Mouse (Mus musculus) liver, embryonic 11.5 days (tissue): ENCODE data around the gene Cdc42ep1. TPM values are rescaled to one million over a fixed set of nuclear protein-coding genes. Genes with fewer than 3 reads are reported as not detected.

ENCODE experiments used
- ATAC-seq: fragments of 200-750 bp; cut with Nextera tagmentation; replicated peaks from 2 replicates; pipeline ENCODE4 v1.8.0; 2017; ENCODE audit warnings: moderate number of reproducible peaks, mild to moderate bottlenecking, moderate TSS enrichment, moderate library complexity; ENCODE audit not compliant: low FRiP score
- DNase-seq: peaks from one replicate; pipeline ENCODE4 v3.0.0-alpha.2; 2017; ENCODE audit warnings: low spot score
- H3K27ac ChIP-seq: fragments of 300-500 bp; sonication (generic); 2 replicates; pipeline ENCODE4 v1.5.1; 2014; ENCODE audit warnings: mild to moderate bottlenecking, low read depth, low read length, control low read depth
- H3K27me3 ChIP-seq: fragments of 300-500 bp; sonication (generic); replicated peaks from 2 replicates; pipeline ENCODE4 v1.6.1; 2014; ENCODE audit warnings: low read length, mixed read lengths; ENCODE audit not compliant: control insufficient read depth, insufficient read depth
- H3K36me3 ChIP-seq: fragments of 300-500 bp; sonication (generic); 2 replicates; pipeline ENCODE4 v1.6.1; 2014; ENCODE audit warnings: mild to moderate bottlenecking, low read length, moderate library complexity, mixed read lengths; ENCODE audit not compliant: control insufficient read depth, insufficient read depth
- H3K4me1 ChIP-seq: fragments of 300-500 bp; sonication (generic); replicated peaks from 2 replicates; pipeline ENCODE4 v1.6.1; 2014; ENCODE audit warnings: low read length, mixed read lengths; ENCODE audit not compliant: control insufficient read depth, insufficient read depth
- H3K4me2 ChIP-seq: fragments of 300-500 bp; sonication (generic); 2 replicates; pipeline ENCODE4 v1.6.1; 2014; ENCODE audit warnings: mild to moderate bottlenecking, control low read depth, moderate library complexity
- H3K4me3 ChIP-seq: fragments of 300-500 bp; sonication (generic); 2 replicates; pipeline ENCODE4 v1.5.1; 2014; ENCODE audit warnings: low read depth, low read length, control low read depth
- H3K9ac ChIP-seq: fragments of 300-500 bp; sonication (generic); 2 replicates; pipeline ENCODE4 v1.6.1; 2014; ENCODE audit warnings: low read depth, low read length, control low read depth
- H3K9me3 ChIP-seq: fragments of 300-500 bp; sonication (generic); 2 replicates; pipeline ENCODE4 v1.6.1; 2016; ENCODE audit warnings: low read length, inconsistent platforms, mixed read lengths; ENCODE audit not compliant: control insufficient read depth
- WGBS: fragments of 180-500 bp; shearing (Covaris S2); extraction: QIAGEN DNeasy Blood & Tissue Kit; methylation state at CpG from one replicate; pipeline ENCODE4 v1.1.7; 2014; 5-methylcytosine and 5-hydroxymethylcytosine counted together
- polyA plus RNA-seq: library from polyadenylated mRNA; unstranded; fragments of >200 nt; fragmentation: Nextera tagmentation; extraction: Ambion mirVana; gene quantifications from 2 replicates; pipeline ENCODE4 v1.2.1, GENCODE M21; 2014

Gene Cdc42ep1
- polyA plus RNA-seq, 1 experiment from 2014 or later: 23.9 TPM

GRCm38 (mm10) chr15:78850059-78850824 is 7.8 kb downstream of the Cdc42ep1 start:
- Histone ChIP-seq H3K4me3 (no peak overlapping the region), H3K36me3 (no peaks in the 10 kb centered on the region; the same call in none of the 2 replicates), H3K27ac (no peak overlapping the region), H3K4me1 (peaks cover 21% of the 10 kb centered on the region), H3K9me3 (no peaks in the 10 kb centered on the region), H3K4me2 (no peak overlapping the region), H3K27me3 (no peaks in the 10 kb centered on the region), H3K9ac (no peak overlapping the region)
- no peak for ATAC-seq
- DNase-seq: no peak
- 66% methylated on average over 14 of the region's 15 CpGs for WGBS

- Histone ChIP-seq H3K27me3 (no peaks in the 10 kb centered on the region), H3K4me2 (peak overlapping the region; percentile 50; the same call in 1 of the 2 replicates), H3K4me1 (peaks cover 15% of the 10 kb centered on the region), H3K4me3 (no peak overlapping the region), H3K27ac (no peak overlapping the region), H3K9me3 (no peaks in the 10 kb centered on the region), H3K36me3 (no peaks in the 10 kb centered on the region; the same call in none of the 2 replicates), H3K9ac (no peak overlapping the region)
- no peak for ATAC-seq
- WGBS: 37% methylated on average over 6 of the region's 6 CpGs
- no peak for DNase-seq
Measured at GRCm38 (mm10) chr15:78850944-78851343, 8.5 kb downstream of the Cdc42ep1 start.

GRCm38 (mm10) chr15:78851505-78852153 is 9.2 kb downstream of the Cdc42ep1 start:
- 9% methylated on average over 13 of the region's 13 CpGs for WGBS

GRCm38 (mm10) chr15:78855303-78855965 is 13.0 kb downstream of the Cdc42ep1 start, which contains the start of gene Lgals2:
Gene Lgals2 (minus strand): TSS chr15:78855529.
- H3K4me2 ChIP-seq: no peak within 1 kb of the TSS
- ATAC-seq (no peak), DNase-seq (no peak)
- H3K27me3 ChIP-seq: no peaks in the 10 kb centered on the region
- 47% methylated on average over 8 of the region's 8 CpGs for WGBS
- no peak within 1 kb of the TSS for H3K27ac ChIP-seq
- no peak within 1 kb of the TSS for H3K4me3 ChIP-seq
- no peaks in the 10 kb centered on the region for H3K36me3 ChIP-seq
- H3K4me1 ChIP-seq: peaks cover 16% of the 10 kb centered on the region
- no peak within 1 kb of the TSS for H3K9ac ChIP-seq
- no peaks in the 10 kb centered on the region for H3K9me3 ChIP-seq

More at GRCm38 (mm10) chr15:78851505-78852153, 9.2 kb downstream of the Cdc42ep1 start:
- H3K27ac ChIP-seq: no peak overlapping the region
- peak; percentile 87 for ATAC-seq
- H3K4me3 ChIP-seq: no peak overlapping the region
- peaks cover 12% of the 10 kb centered on the region for H3K4me1 ChIP-seq
- DNase-seq: peak; percentile 90
- no peaks in the 10 kb centered on the region for H3K9me3 ChIP-seq
- H3K9ac ChIP-seq: no peak overlapping the region
- H3K36me3 ChIP-seq: no peaks in the 10 kb centered on the region; the same call in none of the 2 replicates
- peak overlapping the region; percentile 50 for H3K4me2 ChIP-seq
- no peaks in the 10 kb centered on the region for H3K27me3 ChIP-seq

GRCm38 (mm10) chr15:78857009-78857408 is 14.6 kb downstream of the Cdc42ep1 start:
- Histone ChIP-seq H3K9me3 (no peaks in the 10 kb centered on the region), H3K9ac (no peak overlapping the region), H3K4me2 (no peak overlapping the region), H3K27me3 (no peaks in the 10 kb centered on the region), H3K27ac (no peak overlapping the region), H3K4me1 (peaks cover 7% of the 10 kb centered on the region), H3K4me3 (no peak overlapping the region), H3K36me3 (no peaks in the 10 kb centered on the region)
- 77% methylated on average over 7 of the region's 7 CpGs for WGBS
- no peak for DNase-seq
- no peak for ATAC-seq

- DNase-seq: no peak
- 65% methylated on average over 4 of the region's 4 CpGs for WGBS
Measured at GRCm38 (mm10) chr15:78859311-78859710, 16.9 kb downstream of the Cdc42ep1 start.

GRCm38 (mm10) chr15:78859714-78860113 is 17.3 kb downstream of the Cdc42ep1 start:
- Histone ChIP-seq H3K27me3 (no peaks in the 10 kb centered on the region), H3K4me2 (no peak overlapping the region), H3K27ac (no peak overlapping the region), H3K4me3 (no peak overlapping the region), H3K4me1 (peaks cover 7% of the 10 kb centered on the region), H3K9me3 (no peaks in the 10 kb centered on the region), H3K9ac (no peak overlapping the region), H3K36me3 (no peaks in the 10 kb centered on the region)
- ATAC-seq (no peak), DNase-seq (no peak)
- WGBS: 29% methylated on average over 6 of the region's 6 CpGs

More at GRCm38 (mm10) chr15:78859311-78859710, 16.9 kb downstream of the Cdc42ep1 start:
- no peak overlapping the region for H3K4me3 ChIP-seq
- H3K9me3 ChIP-seq: no peaks in the 10 kb centered on the region
- no peaks in the 10 kb centered on the region for H3K36me3 ChIP-seq
- no peaks in the 10 kb centered on the region for H3K27me3 ChIP-seq
- no peak for ATAC-seq
- no peak overlapping the region for H3K9ac ChIP-seq
- peaks cover 7% of the 10 kb centered on the region for H3K4me1 ChIP-seq
- H3K4me2 ChIP-seq: no peak overlapping the region
- H3K27ac ChIP-seq: 0 out of 2 replicates have a peak overlapping the region, but pooled peaks have one; percentile 11

- H3K4me3 ChIP-seq: no peak overlapping the region
- no peak overlapping the region for H3K27ac ChIP-seq
- H3K9ac ChIP-seq: no peak overlapping the region
- no peaks in the 10 kb centered on the region for H3K27me3 ChIP-seq
- H3K9me3 ChIP-seq: no peaks in the 10 kb centered on the region
- WGBS: 75% methylated on average over 5 of the region's 5 CpGs
- H3K36me3 ChIP-seq: no peaks in the 10 kb centered on the region
- H3K4me2 ChIP-seq: no peak overlapping the region
- DNase-seq: no peak
- H3K4me1 ChIP-seq: peaks cover 7% of the 10 kb centered on the region
- ATAC-seq: no peak
Measured at GRCm38 (mm10) chr15:78862280-78862679, 19.9 kb downstream of the Cdc42ep1 start.
